Mouse (Mus musculus) limb, embryonic 11.5 days (tissue): Measurements from ENCODE around the gene Gm10643. TPM values are rescaled to one million over a fixed set of nuclear protein-coding genes. Genes with fewer than 3 reads are reported as not detected.

Experiments used
- ATAC-seq: fragments of 200-750 bp; cut with Nextera tagmentation; 2 replicates; pipeline ENCODE4 v1.8.0; 2017; ENCODE audit warnings: low read depth; ENCODE audit not compliant: insufficient number of reproducible peaks, low FRiP score, low TSS enrichment
- DNase-seq: peaks from one replicate; pipeline ENCODE4 v3.0.0-alpha.2; 2015; ENCODE audit warnings: low spot score
- H3K27ac ChIP-seq: fragments of 300-500 bp; sonication (generic); replicated peaks from 2 replicates; pipeline ENCODE4 v1.5.1; 2014; ENCODE audit warnings: low read depth, mild to moderate bottlenecking, low read length
- H3K27me3 ChIP-seq: fragments of 300-500 bp; sonication (generic); 2 replicates; pipeline ENCODE4 v1.6.1; 2014; ENCODE audit warnings: mild to moderate bottlenecking, low read length, mixed read lengths; ENCODE audit not compliant: control insufficient read depth, insufficient read depth
- H3K36me3 ChIP-seq: fragments of 300-500 bp; sonication (generic); 2 replicates; pipeline ENCODE4 v1.6.1; 2014; ENCODE audit warnings: mild to moderate bottlenecking, low read length, moderate library complexity, mixed read lengths; ENCODE audit not compliant: control insufficient read depth, insufficient read depth
- H3K4me1 ChIP-seq: fragments of 300-500 bp; sonication (generic); 2 replicates; pipeline ENCODE4 v1.6.1; 2014; ENCODE audit warnings: low read length, mixed read lengths; ENCODE audit not compliant: control insufficient read depth, insufficient read depth
- H3K4me2 ChIP-seq: fragments of 300-500 bp; sonication (generic); 2 replicates; pipeline ENCODE4 v1.6.1; 2014; ENCODE audit warnings: low read depth, mild to moderate bottlenecking, moderate library complexity; ENCODE audit not compliant: severe bottlenecking
- H3K4me3 ChIP-seq: fragments of 300-500 bp; sonication (generic); 2 replicates; pipeline ENCODE4 v1.5.1; 2014; ENCODE audit warnings: low read depth, low read length
- H3K9ac ChIP-seq: fragments of 300-500 bp; sonication (generic); 2 replicates; pipeline ENCODE4 v1.6.1; 2014; ENCODE audit warnings: mild to moderate bottlenecking, low read length
- H3K9me3 ChIP-seq: fragments of 300-500 bp; sonication (generic); 2 replicates; pipeline ENCODE4 v1.6.1; 2016; ENCODE audit warnings: low read length; ENCODE audit not compliant: control insufficient read depth
- WGBS: fragments of 180-500 bp; shearing (Covaris S2); extraction: QIAGEN DNeasy Blood & Tissue Kit; methylation state at CpG from one replicate; pipeline ENCODE4 v1.1.7; 2014; 5-methylcytosine and 5-hydroxymethylcytosine counted together
- polyA plus RNA-seq: library from polyadenylated mRNA; unstranded; fragments of >200 nt; fragmentation: Nextera tagmentation; extraction: Ambion mirVana; gene quantifications from 2 replicates; pipeline ENCODE4 v1.2.1, GENCODE M21; 2014

Gene Gm10643
- polyA plus RNA-seq, 1 experiment from 2014 or later = 1.3 TPM

- no peaks in the 10 kb centered on the region for H3K4me1 ChIP-seq
- DNase-seq = no peak
- H3K36me3 ChIP-seq = no peaks in the 10 kb centered on the region
- no peaks in the 10 kb centered on the region for H3K9me3 ChIP-seq
- no peak for ATAC-seq
- H3K4me2 ChIP-seq = no peak overlapping the region
- WGBS = 81% methylated on average over 2 of the region's 2 CpGs
- no peak overlapping the region for H3K4me3 ChIP-seq
- no peak overlapping the region for H3K27ac ChIP-seq
- no peaks in the 10 kb centered on the region for H3K27me3 ChIP-seq
- H3K9ac ChIP-seq = no peak overlapping the region
These were observed 5.7 kb downstream of the Gm10643 start for GRCm38 (mm10) chr8:84059226-84059625.

- H3K36me3 ChIP-seq = no peaks in the 10 kb centered on the region
- WGBS = 89% methylated on average over 1 of the region's 1 CpGs
- H3K9me3 ChIP-seq = no peaks in the 10 kb centered on the region
- no peak overlapping the region for H3K4me3 ChIP-seq
- no peaks in the 10 kb centered on the region for H3K27me3 ChIP-seq
- DNase-seq (no peak), ATAC-seq (no peak)
- H3K27ac ChIP-seq = no peak overlapping the region
- H3K9ac ChIP-seq = no peak overlapping the region
- no peak overlapping the region for H3K4me2 ChIP-seq
- no peaks in the 10 kb centered on the region for H3K4me1 ChIP-seq
These were observed 7.1 kb downstream of the Gm10643 start for GRCm38 (mm10) chr8:84057827-84058226.

GRCm38 (mm10) chr8:84053229-84053628, 11.7 kb downstream of the Gm10643 start:
- Histone ChIP-seq H3K4me2 (no peak overlapping the region), H3K27me3 (no peaks in the 10 kb centered on the region), H3K9me3 (no peaks in the 10 kb centered on the region), H3K36me3 (no peaks in the 10 kb centered on the region), H3K9ac (no peak overlapping the region), H3K4me3 (no peak overlapping the region), H3K27ac (no peak overlapping the region), H3K4me1 (no peaks in the 10 kb centered on the region)
- no peak for DNase-seq
- WGBS = 95% methylated on average over 5 of the region's 5 CpGs
- ATAC-seq = no peak

DNA sequence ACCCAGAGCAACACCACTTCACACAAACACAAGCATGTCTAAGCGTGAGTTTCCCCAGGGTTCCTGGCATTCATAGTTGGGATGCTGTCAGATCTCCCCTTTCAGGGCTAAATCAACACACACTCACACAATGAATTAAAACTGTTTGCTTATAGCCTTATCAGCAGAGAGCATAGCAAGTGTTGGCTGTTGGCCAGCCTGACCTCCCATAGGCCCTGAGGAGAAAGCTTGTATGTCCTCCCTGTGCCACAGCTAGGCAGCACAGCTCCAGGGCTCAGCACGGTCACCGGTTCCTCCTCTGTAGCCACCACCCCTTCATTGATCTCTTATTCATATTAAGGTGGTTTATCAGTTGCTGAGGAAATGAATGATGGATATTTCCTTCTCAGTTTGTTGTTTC, 12.2 kb downstream of the Gm10643 start:
- Histone ChIP-seq H3K9ac (no peak overlapping the region), H3K27ac (no peak overlapping the region), H3K4me3 (no peak overlapping the region), H3K4me1 (no peaks in the 10 kb centered on the region), H3K9me3 (no peaks in the 10 kb centered on the region), H3K4me2 (no peak overlapping the region), H3K27me3 (no peaks in the 10 kb centered on the region), H3K36me3 (no peaks in the 10 kb centered on the region)
- ATAC-seq (no peak), DNase-seq (no peak)
- WGBS = 91% methylated on average over 3 of the region's 3 CpGs

DNA sequence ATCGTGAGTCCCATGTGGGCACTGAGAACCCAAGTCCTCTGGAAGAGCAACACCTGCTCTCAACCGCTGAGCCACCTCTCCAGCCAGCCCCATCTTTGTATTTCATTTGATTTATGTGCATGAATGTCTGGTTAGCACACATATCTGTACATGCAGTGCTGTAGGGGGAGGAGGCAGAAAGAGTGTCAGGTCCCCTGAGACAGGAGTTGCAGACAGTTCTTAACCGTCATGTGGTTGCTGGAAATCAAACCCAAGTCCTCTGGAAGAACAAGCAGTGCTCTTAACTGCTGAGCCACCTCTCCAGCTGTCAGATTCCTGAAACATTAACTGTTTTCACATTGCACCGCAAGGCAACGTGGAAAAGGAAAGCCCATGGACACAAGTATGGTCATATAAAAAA, 16.8 kb downstream of the Gm10643 start:
- ATAC-seq = no peak
- Histone ChIP-seq H3K27me3 (peaks cover 23% of the 10 kb centered on the region), H3K9me3 (no peaks in the 10 kb centered on the region), H3K9ac (no peak overlapping the region), H3K4me3 (no peak overlapping the region), H3K4me1 (no peaks in the 10 kb centered on the region), H3K4me2 (no peak overlapping the region), H3K36me3 (no peaks in the 10 kb centered on the region), H3K27ac (no peak overlapping the region)
- no peak for DNase-seq
- WGBS = 69% methylated on average over 5 of the region's 5 CpGs

- H3K9ac ChIP-seq = no peak overlapping the region
- DNase-seq (no peak), ATAC-seq (no peak)
- H3K27me3 ChIP-seq = peaks cover 39% of the 10 kb centered on the region
- no peaks in the 10 kb centered on the region; the same call in 1 of the 2 replicates for H3K36me3 ChIP-seq
- no peak overlapping the region for H3K4me3 ChIP-seq
- H3K9me3 ChIP-seq = no peaks in the 10 kb centered on the region
- no peak overlapping the region for H3K27ac ChIP-seq
- peaks cover 7% of the 10 kb centered on the region; the same call in 1 of the 2 replicates for H3K4me1 ChIP-seq
- 79% methylated on average over 3 of the region's 3 CpGs for WGBS
- H3K4me2 ChIP-seq = no peak overlapping the region
These were observed 18.4 kb downstream of the Gm10643 start for GRCm38 (mm10) chr8:84046505-84046904.

GRCm38 (mm10) chr8:84044900-84045299, 20.0 kb downstream of the Gm10643 start, which contains the start of gene Rln3:
Rln3 (minus strand) TSS chr8:84045000.
- H3K4me2 ChIP-seq = peak within 1 kb of the TSS; percentile 17; the same call in 1 of the 2 replicates

DNA sequence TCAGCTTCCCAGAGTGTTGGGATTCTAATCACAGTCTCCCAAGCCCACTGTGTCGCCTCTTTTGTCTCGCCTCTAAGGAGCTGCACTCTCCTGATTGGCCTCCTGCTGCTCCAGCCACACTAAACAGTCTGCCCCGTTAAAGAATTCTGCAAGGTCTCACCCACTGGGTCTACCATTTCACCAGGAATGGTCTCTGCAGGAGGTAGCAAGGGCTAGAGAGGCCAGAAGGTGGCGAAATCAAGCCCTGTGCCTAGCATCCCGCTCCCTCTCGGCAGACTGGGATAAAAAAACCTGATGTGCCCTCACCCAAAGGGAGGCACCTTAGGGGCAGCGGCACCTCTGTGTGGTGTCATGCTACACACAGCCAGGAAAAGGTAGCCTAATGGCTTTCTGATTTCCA, 20.8 kb downstream of the Gm10643 start:
- ATAC-seq = no peak
- H3K4me3 ChIP-seq = no peak overlapping the region

More at GRCm38 (mm10) chr8:84044900-84045299, 20.0 kb downstream of the Gm10643 start, which contains the start of gene Rln3:
- H3K36me3 ChIP-seq = no peaks in the 10 kb centered on the region; the same call in 1 of the 2 replicates
- H3K4me3 ChIP-seq = no peak within 1 kb of the TSS
- no peak within 1 kb of the TSS for H3K27ac ChIP-seq
- H3K9me3 ChIP-seq = no peaks in the 10 kb centered on the region
- WGBS = 5% methylated on average over 9 of the region's 9 CpGs
- H3K9ac ChIP-seq = no peak within 1 kb of the TSS
- H3K4me1 ChIP-seq = peaks cover 7% of the 10 kb centered on the region; the same call in 1 of the 2 replicates
- ATAC-seq (no peak), DNase-seq (no peak)
- peaks cover 45% of the 10 kb centered on the region for H3K27me3 ChIP-seq

GRCm38 (mm10) chr8:84042948-84043342, 22.0 kb downstream of the Gm10643 start:
- Histone ChIP-seq H3K27me3 (peaks cover 45% of the 10 kb centered on the region), H3K4me2 (peak overlapping the region; percentile 74; the same call in 1 of the 2 replicates), H3K4me3 (no peak overlapping the region; the same call in 1 of the 2 replicates), H3K9me3 (no peaks in the 10 kb centered on the region), H3K4me1 (peaks cover 7% of the 10 kb centered on the region; the same call in 1 of the 2 replicates), H3K36me3 (no peaks in the 10 kb centered on the region; the same call in 1 of the 2 replicates), H3K27ac (no peak overlapping the region), H3K9ac (no peak overlapping the region)
- peak; percentile 29 for DNase-seq
- ATAC-seq = no peak
- WGBS = 31% methylated on average over 12 of the region's 12 CpGs

More for the DNA sequence above, 20.8 kb downstream of the Gm10643 start:
- 2% methylated on average over 7 of the region's 7 CpGs for WGBS
- Histone ChIP-seq H3K4me2 (no peak overlapping the region), H3K4me1 (peaks cover 7% of the 10 kb centered on the region; the same call in 1 of the 2 replicates), H3K9ac (no peak overlapping the region), H3K9me3 (no peaks in the 10 kb centered on the region), H3K27me3 (peaks cover 45% of the 10 kb centered on the region), H3K36me3 (no peaks in the 10 kb centered on the region; the same call in 1 of the 2 replicates), H3K27ac (no peak overlapping the region)
- no peak for DNase-seq
